Mouse (Mus musculus) Patski (cell line): ENCODE measurements around the gene Acpp. TPM values are rescaled to one million over a fixed set of nuclear protein-coding genes. Genes with fewer than 3 reads are reported as not detected.

Experiments
- ATAC-seq: fragments of 100-300 bp; one replicate; pipeline ENCODE4 v1.8.0; 2021
- CTCF ChIA-PET: fragments of 350-600 bp; sonication (Branson Sonifier 250); formaldehyde crosslinking; loops from one replicate; lab custom pipeline; 2022; ENCODE audit warnings: inconsistent platforms; lab: Charles Lee
- POLR2A ChIA-PET: fragments of 350-600 bp; sonication (Branson Sonifier 250); formaldehyde crosslinking; loops from one replicate; lab custom pipeline; 2022; ENCODE audit warnings: antibody characterized with exemption, inconsistent platforms; lab: Charles Lee
- DNase-seq: peaks from one replicate; pipeline ENCODE4 v3.0.0-alpha.2; 2011; ENCODE audit warnings: low read depth, low spot score
- H3K27me3 ChIP-seq: fragments of 371-371 bp; one replicate; pipeline ENCODE4 v1.5.1; 2021
- CTCF ChIP-seq: fragments of 100-300 bp; IDR thresholded peaks from one replicate; pipeline ENCODE4 v1.5.1; 2021
- in situ Hi-C: fragments of 300-500 bp; cut with MboI; formaldehyde crosslinking; loops from 3 replicates; pipeline ENCODE4 v1.11.1; 2018; ENCODE audit warnings: low pct_unique_long_range_greater_than_20kb, mixed read lengths
- polyA plus RNA-seq: library from polyadenylated mRNA; unstranded; gene quantifications from one replicate; pipeline ENCODE4 v1.2.3, GENCODE M21; 2021

Gene Acpp
- polyA plus RNA-seq, 1 experiment from 2014 or later = not detected

DNA sequence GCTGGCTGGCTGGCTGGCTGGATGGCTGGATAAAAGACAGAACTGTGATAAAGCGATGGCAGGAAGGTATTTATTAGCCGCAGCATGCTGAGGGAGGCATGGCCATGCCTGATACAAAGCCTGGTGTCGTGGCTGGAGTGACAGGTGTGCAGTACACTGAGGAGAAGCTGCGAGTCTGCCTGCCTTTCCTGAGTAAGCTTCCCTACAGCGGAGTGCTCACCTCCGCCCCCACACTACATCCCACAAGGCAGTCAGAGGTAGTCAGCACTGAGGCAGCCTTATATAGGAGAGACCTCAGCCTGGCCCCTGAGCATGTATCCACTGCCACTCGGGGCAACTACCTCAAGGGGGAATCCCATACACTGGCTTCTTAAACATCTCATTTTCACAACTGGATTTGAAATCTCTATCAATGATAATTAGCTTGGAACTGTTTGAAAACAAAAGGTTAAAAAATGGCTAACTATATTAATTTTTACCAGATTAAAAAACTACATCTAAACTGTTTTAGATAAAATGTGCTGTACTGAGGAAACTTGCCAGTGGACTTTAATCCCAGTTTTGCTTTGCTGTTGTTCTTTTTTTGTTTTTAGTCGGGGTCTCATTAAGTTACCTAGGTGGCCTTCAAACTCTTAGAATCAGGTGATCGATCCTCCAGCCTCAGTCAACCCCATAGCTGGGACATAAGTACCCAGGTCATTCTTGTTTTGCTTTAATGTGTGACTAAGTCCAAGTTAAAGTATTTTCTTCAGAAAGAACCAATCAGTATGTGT lies 83.0 kb downstream of the Acpp start:
- ChIA-PET POLR2A (no interaction called here), CTCF (no interaction called here)
- no peaks in the 10 kb centered on the region for H3K27me3 ChIP-seq
- DNase-seq (no peak), ATAC-seq (no peak)
- in situ Hi-C loops = no loop called here
- TF ChIP-seq CTCF = no peak

- TF ChIP-seq CTCF = no peak
- in situ Hi-C loops = no loop called here
- H3K27me3 ChIP-seq = no peaks in the 10 kb centered on the region
- ATAC-seq = no peak
- ChIA-PET POLR2A (no interaction called here), CTCF (interaction anchor here (0.6 kb wide), 1 partner anchor 34 kb away, joined by 4 read pairs; no protein-coding TSS in a partner anchor)
- DNase-seq = no peak
Measured at GRCm38 (mm10) chr9:104252637-104253036, 84.9 kb downstream of the Acpp start.

- no peak for TF ChIP-seq CTCF
Measured at GRCm38 (mm10) chr9:104251687-104252086, 85.9 kb downstream of the Acpp start.

DNA sequence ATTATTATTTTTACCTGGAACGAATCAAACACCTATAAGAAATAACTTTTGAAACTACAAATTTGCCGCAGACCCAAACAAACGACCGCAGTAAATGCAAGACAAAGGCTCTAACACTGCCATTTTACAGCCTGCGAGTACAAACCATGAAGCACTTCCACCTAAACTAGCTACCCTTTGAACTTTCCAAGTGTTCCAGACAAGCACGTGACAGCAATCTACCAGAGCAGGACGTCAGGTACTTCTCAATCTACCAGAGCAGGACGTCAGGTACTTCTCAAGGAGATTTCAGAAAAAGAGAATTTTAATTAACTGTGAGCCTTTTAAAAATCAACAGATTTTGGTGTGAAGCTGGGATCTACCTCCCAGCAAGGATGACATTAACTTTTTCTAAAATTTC lies 86.4 kb downstream of the Acpp start:
- in situ Hi-C loops = no loop called here
- DNase-seq (no peak), ATAC-seq (no peak)
- ChIA-PET CTCF (no interaction called here), POLR2A (no interaction called here)
- no peak for TF ChIP-seq CTCF
- H3K27me3 ChIP-seq = no peaks in the 10 kb centered on the region

More at GRCm38 (mm10) chr9:104251687-104252086, 85.9 kb downstream of the Acpp start:
- CTCF ChIA-PET = no interaction called here
- DNase-seq = no peak
- no peaks in the 10 kb centered on the region for H3K27me3 ChIP-seq
- no peak for ATAC-seq
- POLR2A ChIA-PET = no interaction called here
- in situ Hi-C loops = no loop called here

- ChIA-PET POLR2A (interaction anchor here (0.5 to 0.6 kb wide), 2 partner anchors 14 to 15 kb away, joined by 3 to 4 read pairs; partner anchors contain the start of gene Dnajc13), CTCF (no interaction called here)
- in situ Hi-C loops = no loop called here
- DNase-seq (no peak), ATAC-seq (no peak)
- H3K27me3 ChIP-seq = no peaks in the 10 kb centered on the region
- no peak for TF ChIP-seq CTCF
Measured at GRCm38 (mm10) chr9:104247307-104247987, 90.1 kb downstream of the Acpp start.

- POLR2A ChIA-PET = no interaction called here
- no peaks in the 10 kb centered on the region for H3K27me3 ChIP-seq
- in situ Hi-C loops = no loop called here
- DNase-seq = no peak
- ATAC-seq = no peak
- CTCF ChIA-PET = no interaction called here
- TF ChIP-seq CTCF = no peak
Measured at GRCm38 (mm10) chr9:104243799-104244466, 93.6 kb downstream of the Acpp start.

DNA sequence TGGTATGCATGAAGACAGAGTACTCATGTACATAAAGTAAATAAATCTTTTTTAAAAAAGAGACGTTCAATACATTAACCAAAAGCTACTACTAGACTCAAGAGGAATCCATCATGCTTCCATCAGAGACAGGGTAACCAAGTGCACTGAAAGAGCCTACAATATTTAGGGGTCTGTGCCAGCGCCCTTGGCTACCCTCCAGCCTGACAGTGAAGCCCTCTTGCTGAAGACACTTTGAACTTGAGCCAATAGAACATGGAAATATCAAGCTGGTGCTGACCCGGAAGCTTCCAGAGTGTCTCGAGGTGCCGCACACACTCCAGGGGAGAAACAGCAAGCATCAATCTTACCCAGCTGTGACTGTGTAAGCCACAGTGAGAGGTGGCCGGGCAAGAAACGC lies 97.4 kb downstream of the Acpp start:
- ChIA-PET POLR2A (no interaction called here), CTCF (no interaction called here)
- in situ Hi-C loops = no loop called here
- TF ChIP-seq CTCF = no peak
- ATAC-seq (no peak), DNase-seq (no peak)
- H3K27me3 ChIP-seq = no peaks in the 10 kb centered on the region

- TF ChIP-seq CTCF = no peak
- ChIA-PET POLR2A (no interaction called here), CTCF (no interaction called here)
- ATAC-seq (no peak), DNase-seq (no peak)
- in situ Hi-C loops = no loop called here
- H3K27me3 ChIP-seq = no peaks in the 10 kb centered on the region
Measured at GRCm38 (mm10) chr9:104239076-104239475, 98.5 kb downstream of the Acpp start.

Other genes with a start within 250 kb of the Acpp start
- gene Ackr4, start 210.8 kb downstream of the Acpp start, polyA plus RNA-seq = 0.23 TPM
- 64.2 TPM for gene Dnajc13, start 74.8 kb downstream of the Acpp start, polyA plus RNA-seq
- 0.10 TPM for gene Cpne4, start 209.5 kb upstream of the Acpp start, polyA plus RNA-seq